Mouse (Mus musculus) kidney, postnatal 4 days (tissue): ENCODE data around the gene Kndc1.

ENCODE experiments used
- DNase-seq, 2 experiments: peaks; one replicate each; pipeline ENCODE4 v3.0.0; 2021; ENCODE audit warnings: mixed read lengths in 2 of 2

Kndc1 gene

DNA sequence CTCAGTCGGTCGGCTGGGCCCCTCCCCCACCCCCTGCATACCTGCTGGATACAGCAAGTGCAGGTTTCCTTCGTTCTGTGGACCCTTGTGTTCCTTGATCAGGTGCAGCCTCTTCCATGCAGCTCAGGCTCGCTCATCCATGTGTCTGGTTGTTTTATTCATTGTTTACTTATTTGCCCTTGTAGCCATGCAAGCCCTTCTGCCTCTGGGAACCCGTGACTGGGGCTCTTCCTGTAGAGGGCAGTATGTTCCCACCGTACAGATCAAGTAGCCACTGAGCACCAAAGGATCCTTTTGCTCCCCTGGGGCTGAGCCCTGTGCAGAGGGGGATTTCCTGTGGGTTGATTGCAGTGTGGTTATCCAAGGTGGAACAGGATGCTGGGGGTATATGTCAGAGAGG, 11.2 kb downstream of the Kndc1 start:
- DNase-seq: peak; percentile 55 to 65

DNA sequence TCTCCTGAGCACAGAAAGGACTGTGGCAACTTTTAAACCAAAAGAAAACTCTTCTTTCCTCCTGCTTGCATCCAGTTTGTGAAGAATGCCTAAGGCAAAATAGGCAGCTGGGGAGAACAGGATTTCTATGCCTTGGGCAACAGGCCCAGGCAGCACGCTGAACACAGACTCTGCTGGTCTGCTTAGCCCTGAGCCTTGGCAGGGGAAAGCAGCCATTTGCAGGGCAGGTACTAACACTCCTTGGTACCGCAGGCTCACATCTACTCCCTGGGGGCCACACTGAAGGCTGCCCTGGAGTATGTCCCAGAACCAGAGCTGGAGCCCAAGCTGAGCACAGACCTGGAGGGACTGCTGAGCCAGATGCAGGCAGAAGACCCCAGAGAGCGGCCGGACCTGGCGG, 13.7 kb downstream of the Kndc1 start:
- no peak for DNase-seq

DNA sequence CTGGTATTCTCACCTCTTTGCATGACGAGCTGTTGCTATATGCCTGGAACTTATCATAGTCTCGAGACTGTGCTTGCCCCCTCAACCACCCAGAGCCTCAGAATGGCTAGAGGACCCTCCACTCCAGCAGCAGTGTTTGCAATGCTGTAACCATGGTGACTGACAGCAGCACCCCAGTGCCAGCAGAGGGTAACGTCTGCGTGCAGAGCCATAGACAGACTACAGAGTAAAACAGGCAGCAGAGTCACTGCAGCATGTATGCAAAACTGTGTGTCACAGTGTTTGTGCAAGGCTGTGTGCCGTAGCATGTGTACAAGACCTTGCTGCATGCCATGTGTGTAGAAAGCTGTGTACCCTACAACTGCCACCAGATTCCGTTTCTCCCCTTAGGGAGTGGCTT, 15.0 kb downstream of the Kndc1 start:
- DNase-seq: no peak

DNA sequence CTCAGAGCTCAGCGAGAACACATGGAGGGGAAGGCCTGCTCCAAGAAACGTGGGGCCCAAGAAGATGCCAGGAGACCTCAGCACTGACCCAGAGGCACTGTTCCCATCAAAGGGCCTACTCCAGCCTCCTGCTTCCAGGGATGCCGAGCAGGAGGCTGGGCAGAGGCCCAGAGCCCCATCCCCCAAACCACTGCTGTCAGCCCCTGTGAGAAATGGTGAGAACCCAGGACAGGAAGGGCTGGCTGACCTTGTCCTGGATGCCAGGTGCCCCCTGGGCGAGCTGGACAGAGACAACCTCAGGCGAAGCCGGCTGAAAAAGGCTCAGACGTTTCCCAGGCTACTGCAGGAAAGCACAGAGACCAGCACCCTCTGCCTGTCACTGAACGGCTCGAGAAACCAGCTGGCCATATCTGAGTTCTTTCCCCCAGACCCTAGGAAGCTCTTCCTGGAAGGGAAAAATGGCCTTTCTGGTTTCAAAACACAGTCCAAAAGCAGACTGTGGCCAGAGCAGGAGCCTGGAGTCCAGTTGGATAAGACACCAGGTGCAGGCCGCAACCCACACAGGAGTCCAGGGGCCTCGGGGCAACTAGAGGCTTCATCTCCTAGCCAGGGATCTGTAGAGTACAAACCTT, 15.8 kb downstream of the Kndc1 start:
- DNase-seq: peak in 1 of 2 experiments; percentile 8

DNA sequence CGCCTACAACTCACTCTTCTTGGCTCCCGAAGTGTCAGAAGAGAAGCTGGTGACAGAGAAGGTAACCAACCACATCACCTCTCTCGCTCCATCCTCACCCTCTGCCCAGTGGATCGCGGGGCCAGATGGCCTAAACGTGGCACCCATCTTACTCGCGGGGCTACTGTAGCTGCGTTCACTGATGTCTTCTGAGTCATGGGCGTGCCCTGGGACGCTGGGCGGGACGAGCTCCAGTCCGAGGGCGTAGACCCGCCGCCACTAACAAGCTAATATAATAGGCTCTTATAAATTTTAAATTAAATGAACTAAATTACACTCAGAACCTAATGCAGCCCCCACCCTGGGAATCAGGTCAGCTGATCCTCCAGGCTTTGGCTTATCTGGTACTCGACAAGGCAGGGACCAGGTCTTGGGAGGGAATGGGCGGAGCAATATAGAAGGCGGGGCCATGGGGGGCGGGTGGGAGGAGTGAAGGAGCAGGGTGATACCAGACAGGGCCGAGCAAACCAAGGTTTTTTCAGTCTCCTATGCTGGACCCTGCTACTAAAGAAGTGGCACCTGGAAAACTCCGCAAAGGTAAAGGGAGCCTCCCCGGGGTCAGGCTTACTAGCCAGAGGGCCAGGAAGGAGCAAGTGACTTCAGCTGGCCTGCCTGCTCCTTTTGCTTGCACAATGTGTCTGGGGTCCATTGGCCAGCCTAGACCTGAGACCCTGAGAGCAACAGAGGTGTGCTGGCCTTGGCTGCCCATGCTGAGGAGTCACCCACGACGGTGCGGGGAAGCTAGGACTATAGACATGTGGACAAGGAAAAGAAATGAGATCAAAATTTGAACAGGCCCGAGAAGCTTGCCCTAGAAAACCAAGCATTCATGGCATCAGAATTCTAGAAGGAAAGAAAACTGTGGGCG, 19.9 kb downstream of the Kndc1 start:
- peak; percentile 37 to 46 for DNase-seq

DNA sequence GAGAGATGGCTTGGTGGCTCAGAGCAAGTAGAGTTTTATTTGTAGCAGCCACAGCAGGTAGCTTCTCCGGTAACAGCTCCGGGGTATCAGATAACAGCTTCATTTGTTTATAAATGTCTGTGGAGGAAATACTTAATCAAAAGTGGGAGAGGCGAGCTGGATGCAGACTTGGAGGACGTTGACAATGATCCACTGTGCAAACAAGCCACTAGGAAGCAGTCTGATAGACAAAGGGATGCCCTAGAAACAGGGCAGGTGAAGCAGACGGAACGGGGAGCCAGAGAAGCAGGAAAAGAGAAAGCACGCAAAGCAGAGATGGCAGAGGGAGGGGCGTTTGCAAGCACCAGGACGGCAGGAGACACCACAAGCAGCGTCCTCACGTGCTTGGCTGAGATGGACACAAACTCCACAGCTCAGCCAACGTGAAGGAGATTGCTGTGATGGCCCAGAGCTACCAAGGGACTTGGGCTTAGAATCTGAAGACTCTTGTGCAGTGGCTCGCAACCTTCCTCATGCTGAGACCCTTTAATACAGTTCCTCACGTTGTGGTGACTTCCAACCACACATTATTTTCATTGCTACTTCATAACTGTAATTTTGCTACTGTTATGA, 21.3 kb downstream of the Kndc1 start:
- no peak for DNase-seq

DNA sequence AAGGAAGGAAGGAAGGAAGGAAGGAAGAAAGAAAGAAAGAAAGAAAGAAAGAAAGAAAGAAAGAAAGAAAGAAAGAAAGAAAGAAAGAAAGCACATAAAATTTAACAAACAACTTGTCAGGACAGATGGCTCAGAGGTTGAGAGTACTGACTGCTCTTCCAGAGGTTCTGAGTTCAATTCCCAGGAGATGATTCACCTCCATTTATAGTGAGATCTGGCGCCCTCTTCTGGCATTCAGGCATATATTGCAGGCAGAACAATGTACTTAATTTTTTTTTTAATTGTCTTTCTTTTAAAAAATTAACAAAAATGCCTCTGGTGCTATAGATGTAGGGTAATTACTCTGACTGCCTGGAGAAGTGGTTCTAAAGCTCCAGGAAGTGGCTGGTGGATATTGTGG, 21.8 kb downstream of the Kndc1 start:
- DNase-seq: no peak

DNA sequence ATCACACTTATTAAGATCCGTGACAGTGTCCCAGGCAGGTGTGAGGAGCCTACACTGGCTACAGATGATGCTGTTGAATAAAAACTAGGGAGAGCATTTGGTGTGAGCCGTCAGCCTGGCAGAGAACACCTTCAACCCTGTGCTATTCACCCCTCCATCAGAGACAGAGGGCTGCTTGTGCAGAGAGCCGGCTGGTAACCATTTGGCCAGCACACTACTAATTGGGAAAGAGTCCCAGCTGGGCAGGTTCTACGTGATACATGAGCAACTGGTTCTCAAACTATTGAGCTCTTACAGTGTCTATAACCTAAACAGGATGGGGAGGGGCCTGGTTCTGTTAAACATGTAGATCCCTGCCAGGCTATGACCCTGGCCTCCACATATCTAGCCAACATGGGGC, 23.8 kb downstream of the Kndc1 start:
- no peak for DNase-seq

DNA sequence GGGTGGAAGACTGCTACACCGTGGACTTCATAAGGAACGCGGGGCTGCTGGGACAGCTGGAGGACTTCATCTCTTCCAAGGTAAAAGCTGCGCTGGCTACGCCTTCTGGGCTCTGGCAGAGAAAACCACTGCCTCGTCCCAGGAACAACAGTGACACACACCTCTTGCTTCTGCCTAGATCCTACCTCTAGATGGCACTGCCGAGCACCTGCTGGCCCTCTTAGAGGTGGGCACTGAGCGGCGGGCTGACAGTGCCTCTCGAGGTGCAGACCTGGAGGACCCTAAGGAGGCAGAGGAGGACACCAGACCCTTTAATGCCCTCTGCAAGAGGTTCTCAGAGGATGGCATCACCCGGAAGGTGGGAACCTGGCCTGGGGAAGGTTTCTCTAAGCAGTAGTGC, 36.2 kb downstream of the Kndc1 start:
- peak; percentile 74 to 82 for DNase-seq

DNA sequence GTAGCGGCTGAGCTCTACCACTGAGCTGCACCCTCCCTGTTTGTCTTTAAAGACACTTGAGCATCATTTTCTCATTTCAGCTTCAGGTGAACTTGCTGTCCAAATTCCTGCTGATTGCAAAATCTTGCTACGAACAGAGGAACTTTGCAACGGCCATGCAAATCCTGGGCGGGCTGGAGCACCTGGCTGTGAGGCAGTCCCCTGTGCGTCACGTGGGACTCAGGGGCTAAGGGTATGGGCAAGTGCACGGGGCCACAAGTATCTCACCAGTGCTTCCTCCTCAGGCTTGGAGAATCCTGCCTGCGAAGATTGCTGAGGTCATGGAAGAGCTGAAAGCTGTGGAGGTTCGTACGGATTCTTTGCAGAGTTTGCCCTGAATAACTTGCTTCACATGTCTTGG, 42.2 kb downstream of the Kndc1 start:
- DNase-seq: no peak

DNA sequence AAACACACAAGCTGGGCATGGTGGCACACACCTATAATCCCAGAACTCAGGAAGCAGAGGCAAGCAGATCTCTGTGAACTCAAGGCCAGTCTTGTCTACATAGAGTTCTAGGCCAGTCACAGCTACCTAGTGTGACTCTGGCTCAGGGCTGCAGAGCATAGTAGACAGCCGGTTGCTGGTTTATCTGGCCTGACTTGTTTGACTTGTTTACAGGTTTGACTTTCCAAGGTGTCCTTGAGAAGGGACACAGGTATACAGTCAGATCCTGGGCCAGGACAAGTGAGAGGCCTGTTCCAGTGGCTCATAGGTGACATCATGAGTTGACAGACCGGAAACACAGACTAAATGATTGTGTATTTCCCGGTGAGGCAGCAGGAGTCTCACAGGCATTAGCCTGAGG, 42.6 kb downstream of the Kndc1 start:
- DNase-seq: no peak

DNA sequence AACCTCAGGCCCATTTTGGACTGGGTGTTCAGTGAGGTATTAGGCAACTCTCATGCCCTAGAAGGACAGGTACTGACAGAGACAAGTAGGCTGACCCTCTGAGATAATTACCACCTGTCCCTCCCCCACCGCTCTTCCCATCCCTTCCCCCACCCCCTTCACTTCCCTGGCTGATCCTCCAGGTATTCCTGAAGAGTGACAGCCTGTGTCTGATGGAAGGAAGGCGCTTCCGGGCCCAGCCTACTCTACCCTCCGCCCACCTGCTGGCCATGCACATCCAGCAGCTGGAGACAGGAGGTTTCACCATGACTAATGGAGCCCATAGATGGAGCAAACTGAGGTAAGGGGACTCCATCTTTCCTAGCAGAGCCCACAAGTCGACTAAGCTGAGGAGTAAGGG, 43.3 kb downstream of the Kndc1 start:
- no peak for DNase-seq

DNA sequence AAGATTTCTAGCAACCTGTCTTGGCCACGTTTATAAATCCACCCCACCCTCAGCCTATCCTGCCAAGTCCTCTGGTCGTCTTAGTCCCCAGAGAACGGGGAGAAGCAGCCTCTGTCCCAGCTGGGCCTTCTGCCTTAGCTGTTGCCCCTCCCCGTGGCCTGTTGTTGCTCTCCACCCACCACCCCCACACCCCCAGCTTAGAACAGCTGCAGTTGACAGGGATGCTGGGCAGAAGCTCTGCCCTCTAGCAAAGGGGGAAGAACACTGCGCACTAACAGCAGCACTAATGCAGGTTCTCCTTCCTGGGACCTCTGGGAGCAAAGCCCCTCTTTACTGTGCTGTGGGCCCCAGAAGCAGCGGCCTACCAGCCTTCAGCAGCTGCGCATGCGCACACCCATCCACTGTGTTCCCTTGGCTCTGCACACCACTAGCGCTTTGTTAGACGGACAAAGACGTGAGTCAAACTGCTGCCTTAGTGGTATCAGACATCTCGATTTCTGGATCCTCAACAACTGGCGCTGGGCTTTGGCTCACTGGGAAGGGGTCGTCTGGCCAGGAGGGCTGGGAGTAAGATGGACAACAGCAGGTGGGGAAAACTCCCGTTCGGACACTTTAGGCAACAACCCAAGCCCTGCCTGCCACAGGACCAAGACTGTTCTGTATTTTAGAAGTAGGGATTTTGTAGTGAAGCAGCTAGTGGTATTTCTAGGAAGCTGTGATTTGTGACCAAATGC, 46.1 kb downstream of the Kndc1 start:
- no peak for DNase-seq

DNA sequence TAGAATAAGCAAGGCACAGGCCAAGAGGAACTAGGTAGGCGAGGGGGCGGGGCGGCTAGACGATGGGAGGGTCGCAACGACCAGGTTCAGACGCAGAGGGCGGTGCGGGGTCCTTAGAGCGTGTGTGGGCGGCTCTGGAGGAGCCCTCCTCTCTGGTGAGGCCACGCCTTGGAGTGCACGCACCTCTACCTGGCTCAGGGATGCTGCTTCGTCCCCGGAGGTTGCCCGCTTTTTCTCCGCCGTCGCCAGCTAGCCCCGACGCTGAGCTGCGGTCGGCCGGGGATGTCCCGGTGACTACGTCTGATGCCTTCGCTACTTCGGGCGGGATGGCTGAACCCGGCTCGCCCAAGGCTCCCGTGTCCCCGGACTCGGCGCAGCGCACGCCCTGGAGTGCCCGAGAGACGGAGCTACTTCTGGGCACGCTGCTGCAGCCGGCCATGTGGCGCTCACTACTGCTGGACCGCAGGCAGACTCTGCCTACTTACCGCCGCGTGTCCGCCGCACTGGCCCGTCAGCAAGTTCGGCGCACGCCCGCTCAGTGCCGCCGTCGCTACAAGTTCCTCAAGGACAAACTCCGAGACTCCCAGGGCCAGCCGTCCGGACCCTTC, 49.3 kb downstream of the Kndc1 start, which contains the start of gene Utf1:
TSS of gene Utf1 (plus strand) at position 116 of the 608 bp plus-strand sequence.
- DNase-seq: peak; percentile 45 to 60

DNA sequence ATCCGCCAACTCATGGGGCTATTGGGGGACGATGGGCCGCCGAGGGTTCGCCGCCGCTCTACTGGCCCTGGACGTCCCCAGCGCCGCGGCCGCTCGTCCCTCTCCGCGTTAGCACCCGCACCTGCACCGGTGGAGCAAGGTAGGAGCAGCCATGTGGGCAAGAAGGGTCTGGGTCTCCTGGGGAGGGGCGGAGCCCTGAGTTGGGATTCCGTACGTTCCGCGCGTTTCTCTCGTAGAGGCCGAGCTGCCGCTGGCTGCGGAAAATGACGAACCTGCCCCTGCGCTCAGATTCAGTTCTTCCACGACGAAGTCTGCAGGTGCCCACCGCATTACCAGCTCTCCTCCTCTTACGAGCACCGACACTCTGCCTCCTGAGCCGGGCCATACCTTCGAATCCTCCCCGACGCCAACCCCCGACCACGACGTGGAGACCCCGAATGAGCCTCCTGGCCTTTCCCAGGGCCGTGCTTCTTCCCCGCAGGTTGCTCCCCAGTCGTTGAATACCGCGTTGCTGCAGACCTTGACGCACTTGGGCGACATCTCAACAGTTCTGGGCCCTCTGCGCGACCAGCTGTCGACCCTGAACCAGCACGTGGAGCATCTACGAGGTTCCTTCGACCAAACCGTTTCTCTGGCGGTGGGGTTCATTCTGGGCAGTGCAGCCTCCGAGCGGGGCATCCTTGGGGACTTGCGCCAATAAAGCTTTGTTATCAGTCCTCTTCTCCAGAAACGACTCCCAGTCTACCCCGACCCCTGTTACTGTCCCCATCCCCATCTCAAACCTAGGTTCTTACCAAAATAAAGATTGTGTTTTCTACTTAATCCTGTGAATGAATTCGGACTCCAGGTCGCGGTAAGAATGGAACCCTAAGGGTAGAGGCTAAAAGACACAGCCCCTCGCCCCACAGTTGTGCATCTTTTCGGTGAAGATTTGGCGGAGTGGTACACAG, 50.1 kb downstream of the Kndc1 start:
- peak; percentile 14 for DNase-seq

DNA sequence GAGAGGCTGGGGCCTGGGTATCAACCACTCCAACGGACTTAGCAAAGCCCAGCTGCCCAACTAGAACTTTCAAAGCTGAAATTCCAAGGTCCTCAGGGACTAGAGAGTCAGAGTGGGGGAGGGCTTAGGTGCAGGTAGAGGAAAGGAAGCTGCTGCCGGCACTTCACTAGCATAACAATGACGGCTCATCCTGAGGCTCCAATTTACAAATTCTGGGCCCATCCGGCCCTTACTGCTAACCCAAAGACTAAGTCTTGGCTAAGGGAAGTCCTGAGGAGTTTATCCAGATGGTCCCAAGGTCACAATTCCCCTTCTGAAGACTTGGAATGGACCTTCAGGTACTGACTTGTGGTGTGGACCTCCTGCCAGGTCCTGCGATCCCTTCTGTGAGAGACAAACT, 51.0 kb downstream of the Kndc1 start:
- no peak for DNase-seq

DNA sequence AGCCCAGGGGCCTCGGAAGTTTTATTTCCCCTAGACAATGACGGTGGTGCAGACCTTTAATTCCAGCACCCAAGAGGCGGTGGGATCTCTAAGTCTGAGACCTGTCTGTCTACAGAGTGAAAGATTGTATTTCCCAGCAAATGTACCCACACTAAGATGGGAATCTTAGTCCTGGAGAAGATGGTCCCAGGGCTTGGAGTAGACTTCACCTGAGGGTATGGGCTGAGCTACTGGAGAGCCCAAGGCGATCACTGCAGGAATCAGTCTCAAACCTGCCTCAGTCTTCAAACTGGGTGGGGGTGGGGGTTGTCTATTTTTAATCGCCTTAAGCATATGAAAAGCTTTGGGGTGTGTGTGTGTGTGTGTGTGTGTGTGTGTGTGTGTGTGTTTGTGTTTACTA, 51.5 kb downstream of the Kndc1 start:
- DNase-seq: no peak

DNA sequence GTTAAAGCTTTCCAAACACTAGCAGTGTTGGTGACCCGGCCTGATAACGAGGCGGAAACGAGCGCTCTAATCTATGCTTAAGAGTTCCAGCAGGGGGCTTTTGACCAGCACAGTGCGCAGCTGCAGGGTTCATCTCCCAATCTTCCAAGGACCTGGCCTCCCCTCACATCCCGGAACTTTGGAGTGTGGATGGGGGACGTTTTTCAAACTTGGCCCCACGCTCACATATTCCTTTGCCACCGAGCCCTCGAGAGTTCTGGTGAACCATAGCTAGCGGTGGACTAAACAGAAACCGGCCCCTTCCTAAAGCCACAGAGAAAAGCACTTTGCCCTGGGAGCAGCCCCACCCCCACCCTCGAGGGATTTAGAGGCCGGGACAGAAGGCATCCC, 55.4 kb downstream of the Kndc1 start:
- peak; percentile 69 to 79 for DNase-seq

DNA sequence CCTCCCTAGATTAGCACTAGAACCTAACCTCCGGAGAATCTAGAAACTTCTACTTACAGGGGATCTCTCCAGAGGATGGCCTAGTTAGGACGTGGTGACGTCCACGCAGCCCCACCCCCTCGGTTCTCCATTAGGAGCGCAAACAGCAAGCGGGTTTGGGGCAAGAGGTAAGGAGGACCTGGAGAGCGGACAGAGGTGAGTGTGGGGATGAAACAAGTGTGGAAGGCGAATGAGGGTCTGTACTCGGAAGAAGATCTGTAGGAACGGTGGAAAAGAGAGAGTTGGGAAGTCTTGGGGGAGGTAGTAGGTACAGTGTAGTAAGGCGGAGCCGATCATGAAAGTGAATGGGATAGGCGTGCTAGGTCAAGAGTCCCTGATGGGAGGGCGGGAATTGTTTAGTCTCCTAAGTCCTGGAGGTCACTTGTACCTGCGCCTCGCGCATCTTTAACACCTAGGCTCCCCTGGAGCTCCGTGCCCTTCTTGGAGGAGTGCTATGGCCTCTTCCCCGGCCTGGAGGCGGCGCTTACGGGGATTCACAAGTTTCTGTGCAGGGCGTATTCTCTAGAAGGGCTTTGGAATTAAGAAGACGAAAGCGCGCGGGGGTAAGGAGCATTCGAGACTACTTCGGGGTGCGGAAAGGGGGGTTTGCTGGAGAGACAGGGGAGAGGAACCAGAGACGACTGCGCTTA, 55.9 kb downstream of the Kndc1 start:
- peak; percentile 65 to 75 for DNase-seq

DNA sequence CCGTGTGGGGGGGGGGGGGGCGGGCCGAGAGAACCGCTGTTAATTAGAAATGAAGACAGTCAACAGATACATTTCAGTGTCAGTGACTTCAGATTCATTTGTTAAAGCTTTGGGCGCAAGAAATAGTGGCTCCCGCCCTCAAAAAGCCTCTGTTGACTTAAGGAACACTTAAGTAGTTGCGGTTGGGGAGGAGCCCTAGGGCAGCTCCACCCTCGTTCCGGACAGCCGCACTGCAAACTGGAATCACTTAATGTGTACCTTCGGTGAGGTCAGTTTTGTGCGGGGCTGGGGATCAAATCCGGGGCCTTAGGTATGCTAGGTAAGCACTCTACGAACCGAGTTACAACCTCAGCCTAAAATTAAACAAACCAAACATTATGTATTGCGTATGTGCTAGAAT, 56.6 kb downstream of the Kndc1 start:
- DNase-seq: peak; percentile 44 to 62
